Mouse (Mus musculus): Measurements from ENCODE around the gene Armc7. TPM values are rescaled to one million over a fixed set of nuclear protein-coding genes. Genes with fewer than 3 reads are reported as not detected.
"Not testable (repeated sequence)": the region's sequence is repeated elsewhere in the genome, so short reads cannot be mapped to it uniquely, and the experiment has no call there.

The Armc7 gene
- total and polyA plus RNA-seq, 3 experiments: 7.5 to 12.5 (median 8.7) TPM

- peaks cover 35 to 56% of the 10 kb centered on the region in 2 experiments for H3K36me3 ChIP-seq (replicated peaks in 1 of 2; ENCODE audit: control insufficient read depth in 1 of 2, insufficient read depth in 1 of 2, low read length in 1 of 2)
- no peak overlapping the region for H3K4me2 ChIP-seq (ENCODE audit: insufficient read depth, low read depth, poor library complexity, severe bottlenecking)
These were observed 47.2 kb downstream of the Armc7 start for GRCm38 (mm10) chr11:115522703-115523102.

GRCm38 (mm10) chr11:115526446-115526845 lies 51.0 kb downstream of the Armc7 start:
- H3K4me3 ChIP-seq (replicated peaks in 1 of 3; ENCODE audit: low read depth in 2 of 3, low read length in 2 of 3, poor library complexity in 1 of 3); DNase-seq (ENCODE audit: extremely low read depth); H3K9me3 ChIP-seq (replicated peaks; ENCODE audit: low read length); in situ Hi-C loops (cut with MboI; ENCODE audit: low pct_ligation_motif_present, low pct_unique_long_range_greater_than_20kb, low sequenced_read_pairs); H3K9ac ChIP-seq (ENCODE audit: insufficient read depth, low read depth); H3K4me2 ChIP-seq (ENCODE audit: insufficient read depth, low read depth, poor library complexity, severe bottlenecking); dilution Hi-C loops (cut with MboI; ENCODE audit: extremely low pct_ligation_motif_present, extremely low pct_unique_long_range_greater_than_20kb, low sequenced_read_pairs); H3K27me3 ChIP-seq (replicated peaks); H3K27ac ChIP-seq (ENCODE audit: insufficient read depth, low read depth): not testable (repeated sequence)
- H3K79me2 ChIP-seq (replicated peaks; ENCODE audit: control insufficient read depth, extremely low read depth, insufficient read depth, poor library complexity, severe bottlenecking): peaks cover 58% of the 10 kb centered on the region
- peaks cover 0 to 33% of the 10 kb centered on the region in 2 experiments; a peak in 2 of 4 replicates for H3K4me1 ChIP-seq (ENCODE audit: control insufficient read depth in 1 of 2, insufficient read depth in 2 of 2)
- peaks cover 55 to 78% of the 10 kb centered on the region in 2 experiments for H3K36me3 ChIP-seq (replicated peaks in 1 of 2; ENCODE audit: control insufficient read depth in 1 of 2, insufficient read depth in 1 of 2, low read length in 1 of 2)

More at GRCm38 (mm10) chr11:115522703-115523102, 47.2 kb downstream of the Armc7 start:
- Histone ChIP-seq H3K9me3 (replicated peaks; ENCODE audit: low read length) (no peaks in the 10 kb centered on the region), H3K4me3 (replicated peaks in 1 of 3; ENCODE audit: low read depth in 2 of 3, low read length in 2 of 3, poor library complexity in 1 of 3) (no peak overlapping the region), H3K79me2 (replicated peaks; ENCODE audit: control insufficient read depth, extremely low read depth, insufficient read depth, poor library complexity, severe bottlenecking) (peaks cover 31% of the 10 kb centered on the region), H3K9ac (ENCODE audit: insufficient read depth, low read depth) (no peak overlapping the region), H3K4me1 (ENCODE audit: control insufficient read depth in 1 of 2, insufficient read depth in 2 of 2) (peaks cover 4 to 52% of the 10 kb centered on the region in 2 experiments; a peak in 3 of 4 replicates), H3K27ac (ENCODE audit: insufficient read depth, low read depth) (no peak overlapping the region), H3K27me3 (replicated peaks) (no peaks in the 10 kb centered on the region)
- no peak for DNase-seq (ENCODE audit: extremely low read depth)
- dilution Hi-C loops (cut with MboI; ENCODE audit: extremely low pct_ligation_motif_present, extremely low pct_unique_long_range_greater_than_20kb, low sequenced_read_pairs) (no loop called here), in situ Hi-C loops (cut with MboI; ENCODE audit: low pct_ligation_motif_present, low pct_unique_long_range_greater_than_20kb, low sequenced_read_pairs) (no loop called here)
- TF ChIP-seq ETS1 (conservative IDR thresholded peaks at IDR 0.05; ENCODE audit: low read depth, low read length) (no peak), SIN3A (IDR thresholded peaks at IDR 0.05; ENCODE audit: low read length) (no peak)

- Histone ChIP-seq H3K4me2 (ENCODE audit: insufficient read depth, low read depth, poor library complexity, severe bottlenecking) (peak overlapping the region; percentile 97), H3K9ac (ENCODE audit: insufficient read depth, low read depth) (peak overlapping the region; percentile 97), H3K27ac (ENCODE audit: insufficient read depth, low read depth) (peak overlapping the region; percentile 70), H3K4me1 (ENCODE audit: control insufficient read depth in 1 of 2, insufficient read depth in 2 of 2) (peaks cover 9 to 48% of the 10 kb centered on the region in 2 experiments; a peak in 3 of 4 replicates), H3K9me3 (replicated peaks; ENCODE audit: low read length) (no peaks in the 10 kb centered on the region), H3K27me3 (replicated peaks) (no peaks in the 10 kb centered on the region), H3K79me2 (replicated peaks; ENCODE audit: control insufficient read depth, extremely low read depth, insufficient read depth, poor library complexity, severe bottlenecking) (peaks cover 56% of the 10 kb centered on the region), H3K36me3 (replicated peaks in 1 of 2; ENCODE audit: control insufficient read depth in 1 of 2, insufficient read depth in 1 of 2, low read length in 1 of 2) (peaks cover 30 to 42% of the 10 kb centered on the region in 2 experiments), H3K4me3 (replicated peaks in 1 of 3; ENCODE audit: low read depth in 2 of 3, low read length in 2 of 3, poor library complexity in 1 of 3) (peak overlapping the region; percentile 82 to 96 (median 84))
- no peak for TF ChIP-seq PAX5 (IDR thresholded peaks at IDR 0.05; ENCODE audit: low read length)
- no peak for TF ChIP-seq CHD2 (IDR thresholded peaks at IDR 0.05; ENCODE audit: low read length)
- no peak for TF ChIP-seq ZMIZ1 (IDR thresholded peaks at IDR 0.05; ENCODE audit: low read depth, low read length)
- no peak for TF ChIP-seq TCF12 (IDR thresholded peaks at IDR 0.05; ENCODE audit: low read depth, low read length)
- no peak for TF ChIP-seq MXI1 (IDR thresholded peaks at IDR 0.05; ENCODE audit: low read depth, low read length)
- TF ChIP-seq POLR2AphosphoS2 (IDR thresholded peaks at IDR 0.05; ENCODE audit: low read depth, low read length): peak; percentile 51; the same call in 1 of the 2 replicates
- TF ChIP-seq POLR2A (IDR thresholded peaks at IDR 0.05; ENCODE audit: low read depth, low read length): no peak
- 0 out of 2 replicates have a peak, but pooled peaks have one; percentile 10 for TF ChIP-seq NELFE (IDR thresholded peaks at IDR 0.05; ENCODE audit: low read depth, low read length)
- TF ChIP-seq TBP (conservative IDR thresholded peaks at IDR 0.05; ENCODE audit: low read depth, low read length): no peak
- TF ChIP-seq USF2 (conservative IDR thresholded peaks at IDR 0.05; ENCODE audit: low read depth, low read length): no peak
- no peak; the same call in none of the 2 replicates for TF ChIP-seq SIN3A (IDR thresholded peaks at IDR 0.05; ENCODE audit: low read length)
- TF ChIP-seq CHD1 (IDR thresholded peaks at IDR 0.05; ENCODE audit: low read depth, low read length): peak; percentile 77; the same call in 1 of the 2 replicates
- TF ChIP-seq NRF1 (IDR thresholded peaks at IDR 0.05; ENCODE audit: low read depth, low read length): no peak
- no peak for TF ChIP-seq HCFC1 (IDR thresholded peaks at IDR 0.05; ENCODE audit: low read depth, low read length)
- no peak for TF ChIP-seq USF1 (IDR thresholded peaks at IDR 0.05; ENCODE audit: low read depth, low read length)
- no peak for TF ChIP-seq ETS1 (conservative IDR thresholded peaks at IDR 0.05; ENCODE audit: low read depth, low read length)
- TF ChIP-seq JUN (IDR thresholded peaks at IDR 0.05; ENCODE audit: insufficient read depth, low read depth, low read length): no peak
- no peak for TF ChIP-seq RCOR1 (conservative IDR thresholded peaks at IDR 0.05; ENCODE audit: low read depth, low read length)
- TF ChIP-seq EP300 (IDR thresholded peaks at IDR 0.05; ENCODE audit: low read length): no peak
- no peak for DNase-seq (ENCODE audit: extremely low read depth)
- in situ Hi-C loops (cut with MboI; ENCODE audit: low pct_ligation_motif_present, low pct_unique_long_range_greater_than_20kb, low sequenced_read_pairs): no loop called here
- dilution Hi-C loops (cut with MboI; ENCODE audit: extremely low pct_ligation_motif_present, extremely low pct_unique_long_range_greater_than_20kb, low sequenced_read_pairs): no loop called here
These were observed 59.4 kb downstream of the Armc7 start for GRCm38 (mm10) chr11:115534759-115535371.
